Mouse (Mus musculus) gastrocnemius, postnatal 4 days (tissue): Measurements from ENCODE around the gene Hoxa13. TPM values are rescaled to one million over a fixed set of nuclear protein-coding genes. Genes with fewer than 3 reads are reported as not detected.

ENCODE experiments used
- DNase-seq, 2 experiments: peaks; one replicate each; pipeline ENCODE4 v3.0.0; 2021 to 2022; ENCODE audit warnings: low spot score in 2 of 2, mixed read lengths in 2 of 2
- microRNA-seq: library from miRNA; unstranded; fragments of <30 nt; microRNA quantifications from one replicate; pipeline ENCODE4 v1.2.0, GENCODE M21; 2021
- total RNA-seq, 2 experiments: library from RNA; stranded (reverse); gene quantifications; 2 replicates each; pipeline ENCODE4 v1.2.3; 2021

Hoxa13 gene
- total RNA-seq, 2 experiments from 2014 or later: 1.1 to 1.3 TPM

GRCm38 (mm10) chr6:52212556-52213118, 48.0 kb downstream of the Hoxa13 start:
- DNase-seq: peak; percentile 13 to 16

GRCm38 (mm10) chr6:52211961-52212360, 48.7 kb downstream of the Hoxa13 start:
- DNase-seq: peak in 1 of 2 experiments; percentile 16

- DNase-seq: peak; percentile 68 to 83
Measured at GRCm38 (mm10) chr6:52211170-52211935, 49.3 kb downstream of the Hoxa13 start.

GRCm38 (mm10) chr6:52209685-52210046, 51.0 kb downstream of the Hoxa13 start:
- no peak for DNase-seq

GRCm38 (mm10) chr6:52208868-52209684, 51.6 kb downstream of the Hoxa13 start:
- DNase-seq: no peak

- peak in 1 of 2 experiments; percentile 50 for DNase-seq
Measured at GRCm38 (mm10) chr6:52208072-52208867, 52.4 kb downstream of the Hoxa13 start, which contains the start of gene Hoxa6. Hoxa6 (minus strand) TSS chr6:52208722.

Small RNA genes within 50 kb of the gene (microRNA-seq; reads per million reads assigned to microRNA genes)
- 11,370 reads per million, percentile 94 among the genes with 10 or more reads in this experiment for gene Mir196b

Other genes with a start within 250 kb of the Hoxa13 start
- 10 to 100 TPM; 10.0 to 12.3 TPM for gene Skap2, start 248.3 kb downstream of the Hoxa13 start, total RNA-seq
- gene Hoxa1, start 102.6 kb downstream of the Hoxa13 start, total RNA-seq: under 1 TPM; 0.34 to 0.54 TPM
- 1 to 10 TPM; 1.1 to 1.5 TPM for gene Hoxa2, start 96.0 kb downstream of the Hoxa13 start, total RNA-seq
- gene 5730596B20Rik, start 83.4 kb downstream of the Hoxa13 start, total RNA-seq: under 1 TPM; 0.34 to 0.54 TPM
- 10 to 100 TPM in 1 of 2 experiments, 1 to 10 TPM in 1; 9.2 to 11.8 TPM for gene Hoxa4, start 69.1 kb downstream of the Hoxa13 start, total RNA-seq
- gene Hoxa5, start 56.3 kb downstream of the Hoxa13 start, total RNA-seq: 1 to 10 TPM; 4.4 to 5.1 TPM
- gene Hoxa6, start 52.2 kb downstream of the Hoxa13 start, total RNA-seq: 1 to 10 TPM; 3.0 to 3.5 TPM
- 1 to 10 TPM; 3.2 to 4.1 TPM for gene Hoxa3, start 47.5 kb downstream of the Hoxa13 start, total RNA-seq
- gene Gm28308, start 47.5 kb downstream of the Hoxa13 start, total RNA-seq: under 1 TPM in 1 of 2 experiments, not detected in 1; 0.73 TPM
- gene Hoxa7, start 39.0 kb downstream of the Hoxa13 start, total RNA-seq: 10 to 100 TPM; 11.2 to 12.5 TPM
- gene Hoxa9, start 29.8 kb downstream of the Hoxa13 start, total RNA-seq: 10 to 100 TPM; 16.5 to 17.7 TPM
- gene Hoxa10, start 20.0 kb downstream of the Hoxa13 start, total RNA-seq: 10 to 100 TPM; 31.5 to 32.3 TPM
- 1 to 10 TPM; 6.0 to 6.6 TPM for gene Hoxa11, start 15.1 kb downstream of the Hoxa13 start, total RNA-seq
- gene Evx1, start 52.6 kb upstream of the Hoxa13 start, total RNA-seq: not detected